Mouse (Mus musculus) ES-E14 (cell line): ENCODE data around the gene Rpl22l1. TPM values are rescaled to one million over a fixed set of nuclear protein-coding genes. Genes with fewer than 3 reads are reported as not detected.

ENCODE experiments used
- DNase-seq: peaks from one replicate; pipeline ENCODE4 v3.0.0-alpha.2; 2013; ENCODE audit warnings: low read depth, low spot score
- H3K27ac ChIP-seq: 2 replicates; pipeline ENCODE4 v1.5.1; 2012; ENCODE audit warnings: low read depth, mild to moderate bottlenecking, low read length, moderate library complexity, mixed read lengths; ENCODE audit not compliant: poor library complexity, insufficient read depth, severe bottlenecking
- H3K36me3 ChIP-seq: 2 replicates; pipeline ENCODE4 v1.6.1; 2012; ENCODE audit warnings: mild to moderate bottlenecking, low read length, moderate library complexity, mixed read lengths; ENCODE audit not compliant: control insufficient read depth, poor library complexity, insufficient read depth, severe bottlenecking
- H3K4me1 ChIP-seq, 2 experiments: fragments of 150-350 bp in 1 of 2; sonication (generic) in 1 of 2; 2 replicates each; pipeline ENCODE4 v1.6.1; 2012; ENCODE audit warnings: low read length in 2 of 2, mild to moderate bottlenecking in 1 of 2, mixed read lengths in 1 of 2; ENCODE audit not compliant: control insufficient read depth in 2 of 2, insufficient read depth in 2 of 2, poor library complexity in 1 of 2
- H3K4me3 ChIP-seq, 2 experiments: fragments of 150-350 bp in 1 of 2; sonication (generic) in 1 of 2; 2 replicates each; pipeline ENCODE4 v1.5.1; 2012; ENCODE audit warnings: low read length in 2 of 2, low read depth in 1 of 2, mild to moderate bottlenecking in 1 of 2, mixed read lengths in 1 of 2; ENCODE audit not compliant: insufficient read depth in 1 of 2, poor library complexity in 1 of 2, severe bottlenecking in 1 of 2
- H3K9ac ChIP-seq: 2 replicates; pipeline ENCODE4 v1.6.1; 2012; ENCODE audit warnings: low read depth, mild to moderate bottlenecking, low read length, mixed read lengths; ENCODE audit not compliant: poor library complexity, insufficient read depth, severe bottlenecking
- H3K9me3 ChIP-seq: fragments of 150-350 bp; sonication (generic); 2 replicates; pipeline ENCODE4 v1.6.1; 2012; ENCODE audit warnings: low read depth, mild to moderate bottlenecking, low read length; ENCODE audit not compliant: control insufficient read depth, insufficient read depth
- CHD2 ChIP-seq: IDR thresholded peaks from 2 replicates; pipeline ENCODE4 v1.6.1; 2014; ENCODE audit warnings: mild to moderate bottlenecking, low read depth, low read length, inconsistent platforms
- HCFC1 ChIP-seq: IDR thresholded peaks from 2 replicates; pipeline ENCODE4 v1.6.1; 2012; ENCODE audit warnings: low read length, inconsistent platforms, borderline replicate concordance; ENCODE audit not compliant: insufficient read depth
- MAFK ChIP-seq: IDR thresholded peaks from 2 replicates; pipeline ENCODE4 v1.6.1; 2014; ENCODE audit warnings: mild to moderate bottlenecking, low read depth, low read length, inconsistent platforms; ENCODE audit not compliant: insufficient read depth
- ZC3H11A ChIP-seq: IDR thresholded peaks from 2 replicates; pipeline ENCODE4 v1.6.1; 2012; ENCODE audit warnings: low read depth, mild to moderate bottlenecking, inconsistent platforms, low read length, borderline replicate concordance
- ZNF384 ChIP-seq: IDR thresholded peaks from 2 replicates; pipeline ENCODE4 v1.6.1; 2012; ENCODE audit warnings: low read depth, low read length, inconsistent platforms
- in situ Hi-C, 2 experiments: fragments of 600-800 bp; cut with MboI; formaldehyde crosslinking; loops; one replicate each; pipeline ENCODE4 v1.15.1; 2025; ENCODE audit warnings: low sequenced_read_pairs in 2 of 2, inconsistent platforms in 1 of 2; ENCODE audit not compliant: unreplicated experiment in 2 of 2
- total RNA-seq: library from RNA; depleted of rRNA; stranded (reverse); fragments of 300-350 nt; gene quantifications from 2 replicates; pipeline ENCODE4 v1.2.3, GENCODE M21; 2012

The Rpl22l1 gene
- total RNA-seq, 1 experiment: 297 TPM

GRCm38 (mm10) chr3:28784176-28784575, 21.1 kb upstream of the Rpl22l1 start:
- H3K4me3 ChIP-seq: no peak overlapping the region
- no peaks in the 10 kb centered on the region; the same call in 1 of the 2 replicates for H3K36me3 ChIP-seq
- H3K9me3 ChIP-seq: no peaks in the 10 kb centered on the region; the same call in 1 of the 2 replicates
- no peak overlapping the region for H3K9ac ChIP-seq
- TF ChIP-seq CHD2: no peak
- TF ChIP-seq MAFK: no peak
- no peak for TF ChIP-seq ZNF384
- TF ChIP-seq HCFC1: no peak
- no peak for TF ChIP-seq ZC3H11A
- in situ Hi-C loops: no loop called here
- no peak for DNase-seq
- H3K4me1 ChIP-seq: peaks cover 0 to 2% of the 10 kb centered on the region in 2 experiments; a peak in 1 of 4 replicates
- no peak overlapping the region for H3K27ac ChIP-seq

DNA sequence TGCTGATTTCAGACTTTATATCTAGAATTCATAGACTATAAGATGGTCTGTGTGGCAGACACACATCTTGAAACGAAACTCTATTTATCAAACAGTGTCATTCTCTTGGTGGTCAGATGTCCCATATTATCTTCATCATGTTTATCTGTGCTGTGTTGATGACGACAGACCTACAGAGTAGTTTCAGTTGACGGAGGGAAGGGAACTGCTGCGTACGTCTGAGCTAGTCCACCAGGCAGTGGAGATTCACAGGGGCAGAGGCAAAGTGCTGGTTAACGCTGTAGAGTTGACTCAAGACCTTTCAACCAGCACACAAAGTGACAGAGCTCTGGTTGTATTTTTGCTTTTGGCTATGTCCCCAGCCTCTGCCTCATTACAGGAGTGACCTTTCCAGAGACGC, 10.4 kb upstream of the Rpl22l1 start:
- Histone ChIP-seq H3K27ac (no peak overlapping the region), H3K4me3 (no peak overlapping the region), H3K4me1 (no peaks in the 10 kb centered on the region), H3K36me3 (no peaks in the 10 kb centered on the region), H3K9me3 (no peaks in the 10 kb centered on the region), H3K9ac (no peak overlapping the region)
- TF ChIP-seq CHD2: no peak
- no peak for TF ChIP-seq HCFC1
- no peak for TF ChIP-seq ZNF384
- TF ChIP-seq MAFK: no peak
- TF ChIP-seq ZC3H11A: no peak
- in situ Hi-C loops: no loop called here
- DNase-seq: no peak

DNA sequence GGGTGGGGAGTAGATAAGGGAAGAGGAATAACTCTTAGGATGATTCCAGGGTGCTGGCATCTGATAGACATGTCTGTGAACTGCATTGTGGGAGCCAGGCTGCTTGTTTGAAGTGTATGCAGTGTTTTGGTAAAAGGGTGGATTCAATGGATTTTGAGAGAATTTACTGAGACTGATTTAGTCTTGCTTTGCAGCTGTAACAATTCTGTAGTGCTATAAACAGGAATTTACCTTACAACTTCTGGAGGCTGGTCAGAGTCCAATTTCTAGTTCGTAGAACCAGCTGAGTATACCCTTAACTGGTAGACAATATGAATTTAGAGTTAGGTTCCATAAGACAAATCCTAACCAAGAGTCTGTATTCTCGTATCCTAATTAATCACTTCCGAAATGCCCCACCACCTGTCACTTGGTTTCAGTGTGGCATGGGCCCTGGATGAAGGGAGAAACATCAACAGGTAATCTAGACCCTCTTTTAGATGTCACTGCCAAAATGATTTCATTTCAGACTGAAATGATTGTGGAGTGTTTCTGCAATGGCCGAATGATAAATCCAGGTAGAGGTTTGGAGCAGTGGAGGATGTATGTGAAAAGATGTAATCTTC, 2.9 kb downstream of the Rpl22l1 start:
- TF ChIP-seq HCFC1 (no peak), MAFK (no peak), ZC3H11A (no peak), ZNF384 (no peak)
- Histone ChIP-seq H3K9ac (no peak overlapping the region), H3K27ac (no peak overlapping the region), H3K4me3 (no peak overlapping the region), H3K36me3 (peaks cover 8% of the 10 kb centered on the region; the same call in 1 of the 2 replicates), H3K4me1 (peaks cover 0 to 3% of the 10 kb centered on the region in 2 experiments; a peak in 1 of 4 replicates), H3K9me3 (no peaks in the 10 kb centered on the region)
- in situ Hi-C loops: no loop called here
- no peak for DNase-seq

DNA sequence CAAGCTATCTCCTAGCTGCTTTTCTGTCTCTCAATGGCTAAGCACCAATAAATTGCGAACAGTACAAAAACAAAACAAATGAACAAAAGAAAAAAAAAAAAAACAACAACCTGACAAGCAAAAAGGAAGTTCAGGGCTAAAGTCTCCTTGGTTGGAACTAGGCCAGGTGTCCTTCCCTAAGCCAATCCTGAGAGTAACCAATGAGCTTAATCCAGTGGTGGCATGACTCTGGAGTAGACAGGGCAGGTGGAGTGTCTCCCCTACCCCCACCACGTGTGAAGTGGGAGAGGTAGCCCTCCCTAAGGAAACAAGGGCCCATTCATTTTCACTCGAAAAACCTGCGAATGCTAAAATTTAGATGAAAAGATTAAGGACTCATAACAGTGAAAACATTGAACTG, 6.2 kb downstream of the Rpl22l1 start:
- in situ Hi-C loops: no loop called here
- H3K9me3 ChIP-seq: no peaks in the 10 kb centered on the region
- peaks cover 8% of the 10 kb centered on the region; the same call in 1 of the 2 replicates for H3K36me3 ChIP-seq
- H3K4me3 ChIP-seq: no peak overlapping the region
- H3K27ac ChIP-seq: no peak overlapping the region
- H3K9ac ChIP-seq: no peak overlapping the region
- DNase-seq: no peak
- no peak for TF ChIP-seq CHD2
- no peak for TF ChIP-seq ZC3H11A
- no peak for TF ChIP-seq ZNF384
- no peak for TF ChIP-seq MAFK
- no peak for TF ChIP-seq HCFC1
- peaks cover 0 to 3% of the 10 kb centered on the region in 2 experiments; a peak in 1 of 4 replicates for H3K4me1 ChIP-seq

DNA sequence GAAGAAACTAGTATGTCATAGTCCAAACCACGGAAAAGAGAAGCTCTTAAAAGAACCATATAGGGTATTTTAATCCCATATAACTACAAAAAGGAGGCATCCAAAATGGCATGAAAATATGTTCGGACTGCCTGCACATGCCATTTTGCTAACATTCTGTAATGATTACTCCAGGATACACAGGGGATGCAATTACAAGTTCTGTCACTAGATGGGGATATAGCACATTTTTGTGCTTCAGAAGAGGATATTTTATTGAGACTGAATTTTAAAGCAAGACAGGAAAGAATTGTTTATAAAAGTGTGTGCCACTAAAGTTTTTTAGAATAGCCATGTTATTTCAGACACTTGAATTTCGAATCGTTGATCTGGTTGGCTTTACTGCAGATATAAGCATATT, 9.1 kb downstream of the Rpl22l1 start:
- Histone ChIP-seq H3K36me3 (no peaks in the 10 kb centered on the region), H3K9ac (no peak overlapping the region), H3K27ac (no peak overlapping the region), H3K9me3 (no peaks in the 10 kb centered on the region), H3K4me1 (peaks cover 0 to 3% of the 10 kb centered on the region in 2 experiments; a peak in 1 of 4 replicates), H3K4me3 (no peak overlapping the region)
- DNase-seq: peak; percentile 68
- in situ Hi-C loops: no loop called here
- TF ChIP-seq ZC3H11A (peak; percentile 89), MAFK (no peak), HCFC1 (no peak)
